Mouse (Mus musculus) right cerebral cortex, postnatal 4 days (tissue): ENCODE measurements around the gene Inpp4b.

Source experiments
- DNase-seq: peaks from one replicate; pipeline ENCODE4 v3.0.0-alpha.2; 2022

Gene Inpp4b

GRCm38 (mm10) chr8:81342236-81342998 is at the start of gene Inpp4b:
Inpp4b (plus strand) TSS chr8:81342556.
- DNase-seq: peak; percentile 69

- DNase-seq: no peak
Measured at GRCm38 (mm10) chr8:81335250-81335649, 7.1 kb upstream of the Inpp4b start.

- no peak for DNase-seq
Measured at GRCm38 (mm10) chr8:81341191-81341590, 1.2 kb upstream of the Inpp4b start.

GRCm38 (mm10) chr8:81341591-81342235 is 643 bp upstream of the Inpp4b start:
- peak; percentile 64 for DNase-seq

- no peak for DNase-seq
Measured at GRCm38 (mm10) chr8:81342999-81343302, 595 bp downstream of the Inpp4b start.

- no peak for DNase-seq
Measured at GRCm38 (mm10) chr8:81345170-81345697, 2.9 kb downstream of the Inpp4b start.

- DNase-seq: peak; percentile 48
Measured at GRCm38 (mm10) chr8:81349452-81349851, 7.1 kb downstream of the Inpp4b start.

GRCm38 (mm10) chr8:81353460-81353859 is 11.1 kb downstream of the Inpp4b start:
- DNase-seq: no peak

- no peak for DNase-seq
Measured at GRCm38 (mm10) chr8:81358108-81358507, 15.8 kb downstream of the Inpp4b start.

GRCm38 (mm10) chr8:81360518-81360917 is 18.2 kb downstream of the Inpp4b start:
- DNase-seq: no peak

- DNase-seq: no peak
Measured at GRCm38 (mm10) chr8:81361162-81361561, 18.8 kb downstream of the Inpp4b start.

GRCm38 (mm10) chr8:81370607-81371006 is 28.3 kb downstream of the Inpp4b start:
- DNase-seq: no peak

GRCm38 (mm10) chr8:81371844-81372243 is 29.5 kb downstream of the Inpp4b start:
- no peak for DNase-seq

- no peak for DNase-seq
Measured at GRCm38 (mm10) chr8:81374877-81375475, 32.6 kb downstream of the Inpp4b start.

- no peak for DNase-seq
Measured at GRCm38 (mm10) chr8:81388953-81389352, 46.6 kb downstream of the Inpp4b start.

- DNase-seq: no peak
Measured at GRCm38 (mm10) chr8:81399071-81399470, 56.7 kb downstream of the Inpp4b start.

- DNase-seq: no peak
Measured at GRCm38 (mm10) chr8:81399501-81399900, 57.1 kb downstream of the Inpp4b start.

- no peak for DNase-seq
Measured at GRCm38 (mm10) chr8:81412707-81413106, 70.4 kb downstream of the Inpp4b start.

GRCm38 (mm10) chr8:81443957-81444356 is 101.6 kb downstream of the Inpp4b start:
- no peak for DNase-seq

- no peak for DNase-seq
Measured at GRCm38 (mm10) chr8:81449798-81450197, 107.4 kb downstream of the Inpp4b start.

GRCm38 (mm10) chr8:81452082-81452481 is 109.7 kb downstream of the Inpp4b start:
- no peak for DNase-seq

GRCm38 (mm10) chr8:81454830-81455229 is 112.5 kb downstream of the Inpp4b start:
- no peak for DNase-seq

- DNase-seq: no peak
Measured at GRCm38 (mm10) chr8:81463762-81464161, 121.4 kb downstream of the Inpp4b start.

GRCm38 (mm10) chr8:81466776-81467175 is 124.4 kb downstream of the Inpp4b start:
- no peak for DNase-seq
